In the genomic region with DNA sequence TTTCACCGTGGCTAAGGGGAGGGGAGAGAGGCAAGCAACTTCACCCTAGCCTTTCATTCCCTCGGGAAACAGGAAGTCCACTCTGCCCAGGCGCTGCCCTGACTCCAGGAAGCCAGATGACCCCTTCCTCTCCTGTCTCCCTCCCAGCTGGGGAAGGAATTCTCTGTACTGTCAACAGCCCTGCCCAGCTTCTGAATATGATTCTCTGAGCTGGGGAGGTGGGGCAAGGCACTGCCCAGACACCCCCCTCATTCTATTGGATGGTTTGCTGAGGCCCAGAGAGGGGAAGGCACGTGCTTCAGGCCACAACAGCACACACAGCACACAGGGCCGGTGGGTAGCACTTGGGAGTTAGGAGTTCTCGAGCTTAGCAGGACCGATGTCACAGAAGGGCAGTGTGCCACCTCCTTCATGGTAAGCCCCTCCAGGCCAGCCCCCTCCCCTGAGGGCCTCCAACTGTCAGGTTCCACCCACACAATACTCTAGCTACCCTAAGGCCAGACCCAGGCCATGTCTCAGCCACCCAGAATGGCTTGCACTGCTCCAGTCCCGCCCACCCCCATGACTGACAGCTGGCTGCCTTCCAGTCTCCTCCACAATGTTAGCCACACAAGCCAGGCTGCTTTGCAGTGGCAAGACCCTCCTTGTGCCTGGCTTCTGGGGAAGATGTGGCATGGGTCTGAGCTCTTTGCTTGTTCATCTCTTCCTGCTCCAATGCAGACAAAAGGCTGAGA, we compare ENCODE assay signal across 7 mouse cellular contexts. TPM values are rescaled to one million over a fixed set of nuclear protein-coding genes. Genes with fewer than 3 reads are reported as not detected.
DNase-seq lines count a peak whose midpoint lies in the region; ATAC-seq and TF ChIP-seq lines count a peak whose summit lies in the region.

No protein-coding gene starts in this region.

- H3K27me3 ChIP-seq in MEL (ENCODE audit: control insufficient read depth in 1 of 2, insufficient read depth in 2 of 2, low read length in 2 of 2), result peaks cover 0 to 6% of the 10 kb centered on the region in 2 experiments; a peak in 2 of 4 replicates
- H3K27me3 ChIP-seq in heart, postnatal 0 days (ENCODE audit: control insufficient read depth, insufficient read depth, low read length), result 0 out of 2 replicates have a peak, but pooled peaks cover 6% of the 10 kb centered on the region
- H3K27me3 ChIP-seq in midbrain, embryonic 12.5 days, result peaks cover 34% of the 10 kb centered on the region

- H3K36me3 ChIP-seq in MEL (ENCODE audit: control insufficient read depth in 1 of 2, insufficient read depth in 2 of 2, low read length in 2 of 2), result no peaks in the 10 kb centered on the region
- H3K36me3 ChIP-seq in heart, postnatal 0 days (replicated peaks; ENCODE audit: control insufficient read depth, insufficient read depth, low read length), result no peaks in the 10 kb centered on the region
- H3K36me3 ChIP-seq in midbrain, embryonic 12.5 days, result no peaks in the 10 kb centered on the region

- no peaks in the 10 kb centered on the region for H3K79me2 ChIP-seq in MEL (ENCODE audit: control insufficient read depth, insufficient read depth, low read length, poor library complexity)

- no peak for TF ChIP-seq POLR2A in MEL (IDR thresholded peaks at IDR 0.05; ENCODE audit: control insufficient read depth in 1 of 2, insufficient read depth in 1 of 2, low read depth in 1 of 2, low read length in 2 of 2, poor library complexity in 1 of 2)
- TF ChIP-seq POLR2A in brain, embryonic 14.5 days (IDR thresholded peaks at IDR 0.05; ENCODE audit: borderline replicate concordance, extremely low read depth, insufficient read depth, insufficient read length, poor library complexity, severe bottlenecking), result no peak

- no peak for TF ChIP-seq CTCF in MEL (IDR thresholded peaks at IDR 0.05 in 2 of 3, conservative IDR thresholded peaks at IDR 0.05 in 1 of 3; ENCODE audit: control insufficient read depth in 1 of 3, insufficient read depth in 1 of 3, low read depth in 2 of 3, low read length in 3 of 3, poor library complexity in 1 of 3, severe bottlenecking in 1 of 3)
- no peak for TF ChIP-seq CTCF in brain, embryonic 14.5 days (IDR thresholded peaks at IDR 0.05; ENCODE audit: borderline replicate concordance, extremely low read depth, insufficient read depth, insufficient read length)
- no peak for TF ChIP-seq CTCF in heart, postnatal 0 days (IDR thresholded peaks at IDR 0.05; ENCODE audit: low read depth)

- H3K4me3 ChIP-seq in MEL (ENCODE audit: control insufficient read depth in 1 of 2, insufficient read depth in 1 of 2, low read depth in 2 of 2, low read length in 2 of 2), result no peak overlapping the region
- H3K4me3 ChIP-seq in heart, postnatal 0 days (ENCODE audit: low read depth, low read length), result no peak overlapping the region
- no peak overlapping the region for H3K4me3 ChIP-seq in midbrain, embryonic 12.5 days

- no peaks in the 10 kb centered on the region for H3K9me3 ChIP-seq in MEL (replicated peaks; ENCODE audit: insufficient read depth, low read length)
- H3K9me3 ChIP-seq in heart, postnatal 0 days (replicated peaks; ENCODE audit: control insufficient read depth, low read length), result no peaks in the 10 kb centered on the region
- no peaks in the 10 kb centered on the region for H3K9me3 ChIP-seq in midbrain, embryonic 12.5 days

- no peak for TF ChIP-seq EP300 in MEL (IDR thresholded peaks at IDR 0.05; ENCODE audit: low read depth in 1 of 2, low read length in 2 of 2)
- TF ChIP-seq EP300 in heart, postnatal 0 days (IDR thresholded peaks at IDR 0.05; ENCODE audit: low read depth), result no peak

- 33% methylated on average over 8 of the region's 8 CpGs for WGBS in heart, postnatal 0 days
- 58% methylated on average over 8 of the region's 8 CpGs for WGBS in midbrain, embryonic 12.5 days

- TF ChIP-seq RAD21 in MEL (IDR thresholded peaks at IDR 0.05; ENCODE audit: low read depth, low read length), result no peak

- 0 out of 4 replicates have a peak, but pooled peaks cover 0 to 4% of the 10 kb centered on the region in 2 experiments for H3K4me1 ChIP-seq in MEL (ENCODE audit: control insufficient read depth in 1 of 2, insufficient read depth in 2 of 2, low read length in 2 of 2)
- H3K4me1 ChIP-seq in heart, postnatal 0 days (ENCODE audit: control insufficient read depth, insufficient read depth), result peaks cover 20% of the 10 kb centered on the region
- peaks cover 32% of the 10 kb centered on the region for H3K4me1 ChIP-seq in midbrain, embryonic 12.5 days

- no peak overlapping the region for H3K4me2 ChIP-seq in heart, postnatal 0 days (ENCODE audit: low read depth, low read length)
- no peak overlapping the region for H3K4me2 ChIP-seq in midbrain, embryonic 12.5 days (replicated peaks)

- no peak overlapping the region for H3K27ac ChIP-seq in MEL (ENCODE audit: control insufficient read depth, low read depth, low read length)
- no peak overlapping the region; the same call in 1 of the 2 replicates for H3K27ac ChIP-seq in heart, postnatal 0 days (ENCODE audit: low read depth)
- H3K27ac ChIP-seq in midbrain, embryonic 12.5 days (replicated peaks), result no peak overlapping the region

- ATAC-seq in heart, postnatal 0 days (ENCODE audit: insufficient read depth, low read depth), result peak; percentile 60
- ATAC-seq in midbrain, embryonic 12.5 days (ENCODE audit: low FRiP score, low read depth), result peak; percentile 67

- no peak overlapping the region for H3K9ac ChIP-seq in MEL (ENCODE audit: control insufficient read depth, low read depth, low read length, poor library complexity, severe bottlenecking)
- H3K9ac ChIP-seq in heart, postnatal 0 days (replicated peaks; ENCODE audit: low read depth, low read length), result no peak overlapping the region
- no peak overlapping the region for H3K9ac ChIP-seq in midbrain, embryonic 12.5 days (replicated peaks)

- DNase-seq in MEL (ENCODE audit: low read depth, low spot score), result peak; percentile 49
- peak; percentile 92 for DNase-seq in brain, embryonic 14.5 days (ENCODE audit: low read depth)
- DNase-seq in heart, postnatal 0 days (ENCODE audit: low spot score), result no peak
- DNase-seq in kidney, postnatal 4 days, result peak; percentile 77 to 81
- no peak for DNase-seq in spleen, postnatal 10 days (ENCODE audit: low spot score in 2 of 2)
- DNase-seq in thymus, postnatal 14 days, result no peak

TF ChIP-seq in MEL, 35 proteins besides CTCF, POLR2A, EP300 and RAD21:
- TF ChIP-seq USF1 (IDR thresholded peaks at IDR 0.05; ENCODE audit: low read depth, low read length) (0 out of 2 replicates have a peak, but pooled peaks have one; percentile 8), CHD1 (IDR thresholded peaks at IDR 0.05; ENCODE audit: low read depth, low read length) (no peak), KAT2A (conservative IDR thresholded peaks at IDR 0.05; ENCODE audit: low read depth, low read length) (no peak), MAX (IDR thresholded peaks at IDR 0.05; ENCODE audit: low read length) (peak; percentile 47; the same call in 1 of the 2 replicates), MAZ (IDR thresholded peaks at IDR 0.05; ENCODE audit: low read depth, low read length) (no peak), BHLHE40 (IDR thresholded peaks at IDR 0.05; ENCODE audit: borderline replicate concordance, low read depth, low read length) (peak; percentile 60), ELF1 (IDR thresholded peaks at IDR 0.05; ENCODE audit: low read depth, low read length) (no peak), ZMIZ1 (IDR thresholded peaks at IDR 0.05; ENCODE audit: low read depth, low read length) (no peak)

RNA-seq across cellular contexts. Expression of gene Sdc3, which starts 48.9 kb away (rescaled TPM):
- total RNA-seq in MEL (2012; rRNA removed), result 0.46 and 0.62 TPM in 2 replicates
- polyA plus RNA-seq in MEL (2012; ENCODE audit: insufficient read depth in 1 of 2, insufficient read length in 2 of 2, low read depth in 1 of 2, low replicate concordance in 2 of 2, missing spikeins in 1 of 2), result 1 to 10 TPM in 1 of 2 experiments, not detected in 1; 6.7 TPM
- 137 and 275 TPM in 2 replicates for polyA plus RNA-seq in brain, embryonic 14.5 days (2012; rRNA removed)
- total RNA-seq in heart, postnatal 0 days (2014; rRNA removed; ENCODE audit: low replicate concordance), result 44.2 and 55.2 TPM in 2 replicates
- 9.3 and 9.4 TPM in 2 replicates for polyA plus RNA-seq in heart, postnatal 0 days (2015; fragmentation: Nextera tagmentation; extraction: Ambion mirVana)
- polyA plus RNA-seq in midbrain, embryonic 12.5 days (2016; fragmentation: Nextera tagmentation; extraction: Ambion mirVana), result 46.5 and 52.1 TPM in 2 replicates

Comparison
In these comparisons a context has a peak if more than half of its experiments do, and no peak if none do; other contexts are left out.
1. DNase-seq: peak in MEL (single experiment), brain, embryonic 14.5 days (single experiment) and kidney, postnatal 4 days (2 of 2); none in heart, postnatal 0 days (single experiment), spleen, postnatal 10 days (0 of 2) and thymus, postnatal 14 days (single experiment).